Mouse (Mus musculus) urinary bladder, adult 18-20 months (tissue): ENCODE data around the gene Gse1.

Experiments
- DNase-seq, 2 experiments: peaks; one replicate each; pipeline ENCODE4 v3.0.0; 2022; ENCODE audit warnings: low spot score in 2 of 2, mixed read lengths in 2 of 2

Gse1 gene

GRCm38 (mm10) chr8:120478754-120479153 lies 250.5 kb downstream of the Gse1 start:
- DNase-seq, result no peak

DNA sequence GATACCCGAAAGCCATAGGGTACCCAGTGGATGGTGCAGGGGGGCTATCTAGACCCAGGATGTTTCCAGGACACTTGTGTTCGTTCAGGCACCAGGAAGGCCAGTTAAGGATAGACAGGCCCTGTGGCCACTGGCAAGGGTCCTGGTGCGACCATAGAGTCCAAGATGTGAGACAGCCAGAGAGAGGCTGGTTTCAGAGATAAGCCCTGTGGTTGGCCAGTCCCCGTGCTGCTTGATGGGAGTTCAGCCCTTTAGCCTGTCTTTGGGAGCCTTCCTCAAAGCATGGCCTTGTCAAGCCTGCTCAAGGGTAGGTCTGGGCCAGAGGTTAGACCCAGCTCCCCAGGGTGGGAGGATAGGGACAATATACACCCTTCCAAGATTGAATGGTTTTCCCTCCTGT lies 251.4 kb downstream of the Gse1 start:
- no peak for DNase-seq

GRCm38 (mm10) chr8:120482015-120482689 lies 253.9 kb downstream of the Gse1 start:
- no peak for DNase-seq

- DNase-seq, result no peak
Observed at GRCm38 (mm10) chr8:120484460-120484859, 256.2 kb downstream of the Gse1 start.

- DNase-seq, result no peak
Observed at GRCm38 (mm10) chr8:120485116-120485515, 256.9 kb downstream of the Gse1 start.

DNA sequence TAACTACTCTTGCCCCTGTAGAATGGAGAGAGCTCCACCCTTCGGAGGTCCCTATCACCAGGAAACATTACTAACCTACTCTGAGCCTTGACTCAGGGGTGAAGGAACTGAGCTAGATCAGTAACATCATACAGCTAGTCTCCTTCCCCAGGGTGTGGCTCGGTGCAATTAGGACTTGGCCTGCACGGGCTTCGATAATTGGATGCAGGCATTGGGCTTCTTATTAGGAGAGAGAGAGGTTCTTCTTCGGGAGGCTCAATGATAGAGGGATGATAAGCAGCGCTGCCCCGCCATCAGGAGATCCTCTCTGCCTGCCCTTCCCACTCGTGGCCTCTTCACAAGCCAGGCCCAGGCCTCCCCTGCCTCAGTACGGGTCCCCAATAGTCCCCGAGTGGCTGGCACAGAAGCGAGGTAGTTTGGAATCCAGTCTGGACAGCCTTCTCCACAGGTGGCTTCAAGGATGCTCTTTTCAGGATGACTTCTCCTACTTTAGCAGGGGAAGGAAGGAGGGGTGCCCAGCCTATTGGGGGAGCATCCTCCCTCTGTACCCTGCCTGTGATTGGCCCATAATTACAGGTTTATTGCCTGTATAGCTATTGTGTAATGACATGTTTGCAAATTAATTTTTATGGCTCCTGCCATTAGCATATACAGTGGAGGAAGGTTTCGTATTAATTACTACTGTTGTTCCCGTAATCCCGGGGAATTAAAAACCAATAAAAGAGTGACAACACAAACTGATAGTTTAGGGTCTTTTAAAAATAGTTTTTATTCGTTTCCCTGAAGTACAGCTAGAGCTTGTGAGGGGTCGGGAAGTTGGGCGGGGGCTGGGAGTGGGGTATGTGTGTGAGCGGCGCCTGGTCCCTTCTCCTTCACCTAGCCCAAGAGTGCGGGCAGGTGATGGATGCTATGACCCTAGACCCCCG lies 257.6 kb downstream of the Gse1 start:
- DNase-seq, result no peak

GRCm38 (mm10) chr8:120486477-120487376 lies 258.5 kb downstream of the Gse1 start:
- DNase-seq, result no peak

DNA sequence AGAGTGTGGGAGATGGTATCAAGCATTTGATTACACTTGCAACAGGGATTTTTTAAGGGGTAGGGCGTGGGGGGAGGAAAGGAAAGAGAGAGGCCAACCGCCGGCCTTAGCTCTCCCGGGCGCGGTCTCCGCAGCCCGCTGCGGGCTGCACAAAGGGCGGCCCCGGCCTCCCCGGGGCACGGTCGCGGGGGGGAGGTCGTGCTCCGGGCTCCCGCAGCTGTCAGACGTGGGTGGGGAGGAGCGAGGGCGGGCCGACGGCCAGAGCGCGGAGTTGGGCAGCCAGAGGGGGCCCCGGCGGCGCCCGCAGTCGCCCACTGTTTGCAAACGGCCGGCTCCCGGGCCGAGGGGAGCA lies 259.1 kb downstream of the Gse1 start:
- DNase-seq, result peak; percentile 50 to 64

- DNase-seq, result peak in 1 of 2 experiments; percentile 50
Observed at GRCm38 (mm10) chr8:120487729-120488510, 259.7 kb downstream of the Gse1 start.

GRCm38 (mm10) chr8:120488636-120489131 lies 260.4 kb downstream of the Gse1 start:
- no peak for DNase-seq

DNA sequence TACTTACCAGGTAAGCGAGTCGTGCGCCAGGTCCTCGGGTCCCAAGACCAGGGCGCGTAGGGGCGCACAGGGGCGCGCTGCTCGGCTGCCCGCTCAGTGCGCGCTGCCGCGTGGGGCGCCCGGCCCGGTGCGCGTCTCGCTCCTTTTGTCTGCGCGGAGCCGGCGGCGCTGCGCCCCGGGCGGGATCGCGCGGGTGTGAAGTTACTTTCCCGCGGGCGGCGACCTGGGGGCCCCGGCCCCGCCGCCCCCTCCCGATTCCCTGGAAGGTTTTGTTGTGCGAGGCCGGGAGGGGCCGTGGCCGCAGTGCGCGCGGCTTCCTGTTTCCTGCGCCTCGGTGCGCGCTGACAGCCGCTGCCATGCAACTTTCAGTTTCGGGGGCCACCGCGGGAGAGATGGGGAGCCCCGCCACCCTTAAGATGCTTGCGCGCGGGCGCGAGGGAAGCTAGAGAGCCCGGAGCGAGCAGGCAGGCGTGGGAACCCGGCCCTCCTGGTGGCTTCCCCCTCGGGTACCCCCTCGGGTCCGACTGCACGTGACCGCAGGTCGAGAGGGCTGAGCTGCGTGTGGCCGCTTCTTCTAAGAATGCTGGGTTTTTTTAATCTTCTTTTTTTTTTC lies 261.0 kb downstream of the Gse1 start:
- peak; percentile 53 to 74 for DNase-seq

DNA sequence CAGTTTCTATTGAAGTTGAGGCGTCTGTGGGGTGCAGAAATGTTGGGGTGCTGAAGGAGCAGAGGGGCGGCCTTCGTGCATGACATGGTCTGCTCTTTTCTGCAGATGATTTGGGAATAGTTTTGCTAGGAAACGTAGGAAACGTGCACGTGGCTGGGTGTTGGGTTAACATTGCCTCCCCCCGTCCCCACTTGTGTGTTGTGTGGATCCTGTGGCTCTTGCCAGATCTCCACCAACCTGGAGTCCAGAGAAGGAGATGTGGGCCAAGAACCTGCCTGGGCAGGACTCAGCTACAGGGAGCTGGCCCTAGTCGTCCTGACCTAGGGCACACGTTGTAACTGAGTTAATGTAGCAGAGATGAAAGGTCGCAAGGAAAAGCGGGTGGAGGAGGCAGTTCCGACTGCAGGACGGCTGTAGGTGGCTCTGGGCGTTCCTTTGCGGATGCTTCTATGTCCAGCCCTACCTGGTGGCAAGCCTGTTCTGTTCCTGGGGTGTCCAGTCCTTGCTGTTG lies 261.6 kb downstream of the Gse1 start:
- DNase-seq, result no peak

- no peak for DNase-seq
Observed at GRCm38 (mm10) chr8:120490354-120491141, 262.3 kb downstream of the Gse1 start.

- no peak for DNase-seq
Observed at GRCm38 (mm10) chr8:120491166-120491793, 263.0 kb downstream of the Gse1 start.

GRCm38 (mm10) chr8:120492193-120492880 lies 264.1 kb downstream of the Gse1 start:
- DNase-seq, result no peak

DNA sequence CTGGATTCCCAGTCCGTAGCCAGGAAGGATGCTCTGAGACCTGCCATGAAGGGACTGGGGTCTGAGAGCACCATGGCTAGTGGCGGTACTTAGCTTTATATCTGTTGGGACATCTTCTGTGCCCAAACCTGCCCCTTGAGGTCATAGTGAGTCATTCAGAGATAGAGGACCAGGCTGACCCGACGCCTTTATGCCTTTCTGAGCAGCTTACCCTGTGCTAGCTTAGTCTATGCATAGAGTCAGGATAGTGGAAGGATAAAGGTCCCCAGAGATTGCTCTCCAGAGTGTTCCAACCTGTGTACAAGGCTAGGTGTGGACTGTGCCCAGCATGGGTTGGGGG lies 264.6 kb downstream of the Gse1 start:
- DNase-seq, result no peak

DNA sequence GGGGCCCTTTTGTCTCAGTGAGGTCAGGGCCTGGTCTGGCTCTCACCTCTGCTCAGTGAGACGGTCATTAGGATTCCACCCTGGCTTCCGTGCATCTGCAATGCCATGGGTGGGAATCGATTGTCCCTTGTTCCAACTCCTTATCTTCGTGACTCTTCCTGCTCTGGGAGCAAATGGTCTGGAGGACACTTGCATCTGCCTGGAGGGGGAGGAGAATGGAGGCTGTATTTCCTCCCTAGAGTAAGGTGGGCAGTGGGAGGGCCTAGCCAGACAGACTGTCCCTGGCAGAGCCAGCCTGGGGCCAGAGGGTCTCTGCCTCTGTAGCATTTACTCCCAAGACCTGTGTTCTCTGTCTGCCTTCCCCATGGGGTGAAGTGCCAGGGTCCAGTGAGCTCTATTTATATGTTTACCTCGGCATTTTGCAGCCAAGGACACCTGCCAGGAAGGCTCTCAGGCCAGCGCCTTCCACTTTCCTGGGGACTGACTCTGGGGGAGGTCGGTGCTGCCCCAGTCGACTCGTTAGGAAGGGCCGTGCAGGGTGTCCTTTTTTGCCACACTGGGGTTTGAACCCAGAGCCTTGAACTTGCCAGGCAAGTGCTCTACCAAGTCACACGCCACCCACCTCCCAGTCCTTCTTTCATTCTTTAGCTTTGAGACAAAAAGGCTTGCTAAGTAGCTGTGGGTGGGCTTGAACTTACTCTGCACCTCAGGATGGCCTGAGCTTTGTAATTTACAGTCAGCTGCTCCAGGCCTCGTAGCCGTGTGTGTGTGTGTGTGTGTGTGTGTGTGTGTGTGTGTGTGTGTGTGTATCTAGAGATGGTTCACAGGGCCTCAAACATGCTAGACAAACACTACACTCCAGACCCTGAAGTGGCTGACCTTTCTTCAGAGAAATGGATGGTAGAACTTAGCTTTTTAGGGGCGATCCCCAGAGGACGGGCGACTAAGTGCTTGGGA lies 265.5 kb downstream of the Gse1 start:
- DNase-seq, result no peak
